In genomic region chr2:119358249-119358648, GRCm38 (mm10) we compare ENCODE assay signal across 1 mouse cellular context.
TF ChIP-seq lines count a peak whose summit lies in the region.

No protein-coding gene starts in this region.

TF ChIP-seq in CH12.LX, 34 proteins besides CTCF, POLR2A, EP300 and RAD21 (continued from another document):
- TF ChIP-seq BHLHE40 (IDR thresholded peaks at IDR 0.05; ENCODE audit: low read depth, low read length) (0 out of 2 replicates have a peak, but pooled peaks have one; percentile 29), E2F4 (IDR thresholded peaks at IDR 0.05; ENCODE audit: insufficient replicate concordance, low read depth, low read length) (no peak), CHD2 (IDR thresholded peaks at IDR 0.05; ENCODE audit: low read length) (no peak), IRF4 (IDR thresholded peaks at IDR 0.05; ENCODE audit: low read depth, low read length) (peak; percentile 73), NELFE (IDR thresholded peaks at IDR 0.05; ENCODE audit: low read depth, low read length) (no peak), JUN (IDR thresholded peaks at IDR 0.05; ENCODE audit: insufficient read depth, low read depth, low read length) (peak; percentile 65), ZNF384 (IDR thresholded peaks at IDR 0.05; ENCODE audit: low read depth, low read length) (no peak), CHD1 (IDR thresholded peaks at IDR 0.05; ENCODE audit: low read depth, low read length) (no peak), UBTF (IDR thresholded peaks at IDR 0.05; ENCODE audit: low read depth, low read length) (no peak), MXI1 (IDR thresholded peaks at IDR 0.05; ENCODE audit: low read depth, low read length) (no peak), USF2 (conservative IDR thresholded peaks at IDR 0.05; ENCODE audit: low read depth, low read length) (no peak), ETS1 (conservative IDR thresholded peaks at IDR 0.05; ENCODE audit: low read depth, low read length) (peak; percentile 88), RCOR1 (conservative IDR thresholded peaks at IDR 0.05; ENCODE audit: low read depth, low read length) (no peak), ZKSCAN1 (IDR thresholded peaks at IDR 0.05; ENCODE audit: borderline replicate concordance, low read depth, low read length) (no peak), JUND (conservative IDR thresholded peaks at IDR 0.05; ENCODE audit: low read depth, low read length) (peak; percentile 62), MEF2A (IDR thresholded peaks at IDR 0.05; ENCODE audit: borderline replicate concordance, low read depth, low read length) (no peak), MAX (IDR thresholded peaks at IDR 0.05; ENCODE audit: low read length) (peak; percentile 44; the same call in 1 of the 2 replicates), KAT2A (IDR thresholded peaks at IDR 0.05; ENCODE audit: insufficient replicate concordance, low read length) (no peak)
